Mouse (Mus musculus) MEL (cell line): ENCODE measurements around the gene Pabpc6. TPM values are rescaled to one million over a fixed set of nuclear protein-coding genes. Genes with fewer than 3 reads are reported as not detected.

Experiments
- polyA plus RNA-seq, 2 experiments: library from polyadenylated mRNA; stranded (reverse) in 1 of 2; unstranded in 1 of 2; fragments of >175 nt in 1 of 2; fragments of >200 nt in 1 of 2; gene quantifications; 2 replicates each; pipeline versions ENCODE4 v1.2.1 to v1.2.4; 2012; ENCODE audit warnings: low replicate concordance in 2 of 2, low read depth in 1 of 2; ENCODE audit not compliant: insufficient read length in 2 of 2, insufficient read depth in 1 of 2, missing spikeins in 1 of 2
- total RNA-seq: library from RNA; depleted of rRNA; stranded (reverse); fragments of 300-350 nt; gene quantifications from 2 replicates; pipeline ENCODE4 v1.2.3, GENCODE M21; 2012; rRNA removed

The Pabpc6 gene
- total and polyA plus RNA-seq, 3 experiments, result not detected

Other genes with a start within 250 kb of the Pabpc6 start
- 1.7 and 3.2 TPM in 2 replicates for gene Gm17728, start 247.7 kb downstream of the Pabpc6 start, total RNA-seq
- not detected for gene Gm17728, start 247.7 kb downstream of the Pabpc6 start, polyA plus RNA-seq